Mouse (Mus musculus) heart, adult 2 months (tissue): ENCODE data around the gene Col18a1.
"Not testable (repeated sequence)": the region's sequence is repeated elsewhere in the genome, so short reads cannot be mapped to it uniquely, and the experiment has no call there.

Experiments used
- CTCF ChIP-seq: fragments of 200-600 bp; IDR thresholded peaks from 2 replicates; pipeline ENCODE4 v1.8.1; 2022; ENCODE audit warnings: antibody characterized with exemption, mild to moderate bottlenecking, moderate library complexity
- EP300 ChIP-seq: fragments of 200-500 bp; IDR thresholded peaks from 2 replicates; pipeline ENCODE4 v1.6.1; 2011; ENCODE audit warnings: low read depth, low read length, control low read depth; ENCODE audit not compliant: insufficient read depth
- POLR2A ChIP-seq: fragments of 200-500 bp; IDR thresholded peaks from 2 replicates; pipeline ENCODE4 v1.6.1; 2011; ENCODE audit warnings: mild to moderate bottlenecking, low read depth, low read length, control low read depth; ENCODE audit not compliant: insufficient read depth

DNA sequence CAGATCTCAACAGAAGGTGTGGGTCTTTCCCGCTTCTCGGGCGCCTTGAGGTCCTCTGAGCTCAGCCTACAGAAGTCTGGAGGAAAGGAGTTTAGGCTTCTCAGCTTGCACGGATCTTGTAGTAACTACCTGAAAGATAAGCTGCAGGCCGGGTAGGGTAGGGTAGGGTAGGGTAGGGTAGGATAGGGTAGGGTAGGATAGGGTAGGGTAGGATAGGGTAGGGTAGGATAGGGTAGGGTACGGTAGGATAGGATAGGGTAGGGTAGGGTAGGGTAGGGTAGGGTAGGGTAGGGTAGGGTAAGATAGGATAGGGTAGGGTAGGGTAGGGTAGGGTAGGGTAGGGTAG lies 31.6 kb downstream of the Col18a1 start:
- TF ChIP-seq CTCF, EP300, POLR2A: not testable (repeated sequence)
